Mouse (Mus musculus): ENCODE results near the gene Ddx19a.
A peak's percentile ranks its signal among the peaks of the same experiment; 100 is the strongest.
"Not testable (repeated sequence)": the region's sequence is repeated elsewhere in the genome, so short reads cannot be mapped to it uniquely, and the experiment has no call there.

The Ddx19a gene

GRCm38 (mm10) chr8:110997547-110998531 lies at the start of gene Ddx19a:
TSS of gene Ddx19a (minus strand) at chr8:110997800.
- DNase-seq (ENCODE audit: low read depth), result peak; percentile 91

GRCm38 (mm10) chr8:111044003-111044734 lies 46.6 kb upstream of the Ddx19a start:
- peak; percentile 28 for DNase-seq (ENCODE audit: low read depth)

- DNase-seq (ENCODE audit: low read depth), result no peak
Measured at GRCm38 (mm10) chr8:111042546-111042945, 44.9 kb upstream of the Ddx19a start.

GRCm38 (mm10) chr8:111036591-111036990 lies 39.0 kb upstream of the Ddx19a start:
- no peak for DNase-seq (ENCODE audit: low read depth)

- DNase-seq (ENCODE audit: low read depth), result no peak
Measured at GRCm38 (mm10) chr8:111034276-111034675, 36.7 kb upstream of the Ddx19a start.

- DNase-seq (ENCODE audit: low read depth), result peak; percentile 100
Measured at GRCm38 (mm10) chr8:111033482-111034215, 36.0 kb upstream of the Ddx19a start.

GRCm38 (mm10) chr8:111032916-111033315 lies 35.3 kb upstream of the Ddx19a start, which contains the start of gene Aars:
TSS of gene Aars (plus strand) at chr8:111033144.
- no peak for DNase-seq (ENCODE audit: low read depth)

- no peak for DNase-seq (ENCODE audit: low read depth)
Measured at GRCm38 (mm10) chr8:111031572-111031971, 34.0 kb upstream of the Ddx19a start, which contains the start of gene Ddx19b. TSS of gene Ddx19b (minus strand) at chr8:111031751.

- no peak for DNase-seq (ENCODE audit: low read depth)
Measured at GRCm38 (mm10) chr8:111030045-111030444, 32.4 kb upstream of the Ddx19a start.

GRCm38 (mm10) chr8:111029589-111029988 lies 32.0 kb upstream of the Ddx19a start:
- peak; percentile 85 for DNase-seq (ENCODE audit: low read depth)

- peak; percentile 84 for DNase-seq (ENCODE audit: low read depth)
Measured at GRCm38 (mm10) chr8:111027391-111027937, 29.9 kb upstream of the Ddx19a start.

- DNase-seq (ENCODE audit: low read depth), result not testable (repeated sequence)
Measured at GRCm38 (mm10) chr8:111026609-111027008, 29.0 kb upstream of the Ddx19a start.

GRCm38 (mm10) chr8:111010230-111010991 lies 12.8 kb upstream of the Ddx19a start:
- not testable (repeated sequence) for DNase-seq (ENCODE audit: low read depth)

GRCm38 (mm10) chr8:110996641-110997430 lies 764 bp downstream of the Ddx19a start:
- peak; percentile 50 for DNase-seq (ENCODE audit: low read depth)

- DNase-seq (ENCODE audit: low read depth), result no peak
Measured at GRCm38 (mm10) chr8:110990017-110990416, 7.6 kb downstream of the Ddx19a start.

- peak; percentile 98 for DNase-seq (ENCODE audit: low read depth)
Measured at GRCm38 (mm10) chr8:110987805-110988744, 9.5 kb downstream of the Ddx19a start.

- DNase-seq (ENCODE audit: low read depth), result peak; percentile 96
Measured at GRCm38 (mm10) chr8:110981304-110981703, 16.3 kb downstream of the Ddx19a start.

GRCm38 (mm10) chr8:110977987-110978386 lies 19.6 kb downstream of the Ddx19a start:
- DNase-seq (ENCODE audit: low read depth), result not testable (repeated sequence)

- DNase-seq (ENCODE audit: low read depth), result not testable (repeated sequence)
Measured at GRCm38 (mm10) chr8:110976532-110976931, 21.1 kb downstream of the Ddx19a start.

Data from 416B (cell line).